Mouse (Mus musculus): Measurements from ENCODE around the gene Tmem191c. TPM values are rescaled to one million over a fixed set of nuclear protein-coding genes. Genes with fewer than 3 reads are reported as not detected.

The Tmem191c gene
- polyA plus RNA-seq, 1 experiment from 2014 or later, result 3.9 TPM

DNA sequence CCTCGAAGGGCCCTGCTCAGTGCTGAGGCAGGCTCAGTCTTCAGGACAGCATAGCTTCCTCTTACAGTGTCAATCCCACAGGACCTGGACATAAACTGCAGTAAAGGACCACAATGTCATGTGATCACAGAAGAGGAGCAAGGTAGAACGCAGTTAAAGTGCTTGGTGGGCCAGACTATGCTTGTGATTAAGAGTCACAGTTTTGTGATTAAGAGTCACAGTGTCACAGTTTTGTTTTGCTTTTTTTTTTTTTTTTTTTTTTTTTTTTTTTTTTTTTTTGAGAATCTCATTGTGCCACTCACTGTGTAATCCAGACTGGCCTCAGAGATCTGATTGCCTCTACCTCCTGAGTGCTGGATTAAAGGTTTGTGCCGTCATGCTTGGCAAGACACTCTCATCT is 9.8 kb upstream of the Tmem191c start:
- no peaks in the 10 kb centered on the region for H3K9me3 ChIP-seq (replicated peaks)
- no peaks in the 10 kb centered on the region for H3K27me3 ChIP-seq
- H3K36me3 ChIP-seq (replicated peaks), result no peaks in the 10 kb centered on the region
- H3K27ac ChIP-seq (replicated peaks), result no peak overlapping the region
- H3K9ac ChIP-seq, result no peak overlapping the region
- no peak overlapping the region for H3K4me2 ChIP-seq
- no peak for ATAC-seq (ENCODE audit: insufficient read depth)
- no peak overlapping the region for H3K4me3 ChIP-seq (replicated peaks)
- 64% methylated on average over 3 of the region's 3 CpGs for WGBS (ENCODE audit: insufficient replicate concordance)
- H3K4me1 ChIP-seq (replicated peaks), result peaks cover 30% of the 10 kb centered on the region

GRCm38 (mm10) chr16:17267937-17268336 is 7.9 kb upstream of the Tmem191c start:
- no peaks in the 10 kb centered on the region for H3K36me3 ChIP-seq (replicated peaks)
- H3K4me3 ChIP-seq (replicated peaks), result no peak overlapping the region
- WGBS (ENCODE audit: insufficient replicate concordance), result 18% methylated on average over 5 of the region's 5 CpGs
- H3K27me3 ChIP-seq, result no peaks in the 10 kb centered on the region
- no peak overlapping the region for H3K4me2 ChIP-seq
- peak; percentile 76 for ATAC-seq (ENCODE audit: insufficient read depth)
- no peaks in the 10 kb centered on the region for H3K9me3 ChIP-seq (replicated peaks)
- H3K9ac ChIP-seq, result no peak overlapping the region
- no peak overlapping the region for H3K27ac ChIP-seq (replicated peaks)
- peaks cover 30% of the 10 kb centered on the region for H3K4me1 ChIP-seq (replicated peaks)

- Histone ChIP-seq H3K27ac (replicated peaks) (no peak overlapping the region), H3K9ac (no peak overlapping the region), H3K4me1 (replicated peaks) (peaks cover 30% of the 10 kb centered on the region), H3K9me3 (replicated peaks) (no peaks in the 10 kb centered on the region), H3K27me3 (peaks cover 5% of the 10 kb centered on the region; the same call in 1 of the 2 replicates), H3K36me3 (replicated peaks) (no peaks in the 10 kb centered on the region), H3K4me3 (replicated peaks) (no peak overlapping the region), H3K4me2 (no peak overlapping the region)
- ATAC-seq (ENCODE audit: insufficient read depth), result peak; percentile 32; the same call in 1 of the 2 replicates
- 32% methylated on average over 5 of the region's 5 CpGs for WGBS (ENCODE audit: insufficient replicate concordance)
Observed at GRCm38 (mm10) chr16:17269872-17270271, 6.0 kb upstream of the Tmem191c start.

DNA sequence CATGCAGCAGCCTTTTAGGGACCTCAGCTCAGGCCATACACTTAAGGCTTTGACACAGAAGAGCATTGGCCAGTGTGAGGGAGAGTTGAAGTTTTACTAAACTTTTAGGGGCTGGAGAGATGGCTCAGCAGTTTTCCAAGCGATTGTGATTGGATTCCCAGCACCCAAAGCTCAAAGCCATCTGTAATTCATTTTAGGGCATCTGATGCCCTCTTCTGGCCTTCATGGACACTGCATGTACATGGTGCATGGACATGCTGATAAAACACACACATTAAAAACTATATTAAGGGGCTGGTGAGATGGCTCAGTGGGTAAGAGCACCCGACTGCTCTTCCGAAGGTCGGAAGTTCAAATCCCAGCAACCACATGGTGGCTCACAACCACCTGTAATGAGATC is 4.8 kb upstream of the Tmem191c start:
- H3K27me3 ChIP-seq, result peaks cover 5% of the 10 kb centered on the region
- ATAC-seq (ENCODE audit: insufficient read depth), result no peak
- H3K27ac ChIP-seq (replicated peaks), result no peak overlapping the region
- H3K36me3 ChIP-seq (replicated peaks), result no peaks in the 10 kb centered on the region
- no peaks in the 10 kb centered on the region for H3K9me3 ChIP-seq (replicated peaks)
- peaks cover 30% of the 10 kb centered on the region for H3K4me1 ChIP-seq (replicated peaks)
- H3K4me2 ChIP-seq, result no peak overlapping the region
- H3K4me3 ChIP-seq (replicated peaks), result no peak overlapping the region
- WGBS (ENCODE audit: insufficient replicate concordance), result 58% methylated on average over 4 of the region's 4 CpGs
- H3K9ac ChIP-seq, result no peak overlapping the region

DNA sequence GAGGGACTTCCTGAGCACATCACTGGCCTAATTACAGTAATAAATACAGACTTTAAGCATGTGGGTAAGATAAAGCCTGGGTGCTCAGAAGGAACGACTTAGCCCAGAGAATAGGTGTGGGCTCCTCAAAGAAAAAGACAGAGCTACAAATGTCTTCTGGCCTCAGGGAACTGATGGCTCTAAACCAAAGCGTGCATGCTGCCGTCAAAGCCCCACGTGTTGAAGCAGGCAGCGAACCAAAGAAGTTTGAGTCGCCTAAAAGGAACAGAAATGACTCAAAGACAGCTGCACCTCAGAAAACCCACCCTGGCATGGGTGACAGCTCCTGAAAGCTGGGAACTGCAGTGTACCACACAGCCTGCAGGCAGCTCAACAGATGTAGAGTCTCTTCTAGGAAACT is 4.0 kb upstream of the Tmem191c start:
- H3K4me1 ChIP-seq (replicated peaks), result peaks cover 37% of the 10 kb centered on the region
- 67% methylated on average over 6 of the region's 6 CpGs for WGBS (ENCODE audit: insufficient replicate concordance)
- no peak for ATAC-seq (ENCODE audit: insufficient read depth)

DNA sequence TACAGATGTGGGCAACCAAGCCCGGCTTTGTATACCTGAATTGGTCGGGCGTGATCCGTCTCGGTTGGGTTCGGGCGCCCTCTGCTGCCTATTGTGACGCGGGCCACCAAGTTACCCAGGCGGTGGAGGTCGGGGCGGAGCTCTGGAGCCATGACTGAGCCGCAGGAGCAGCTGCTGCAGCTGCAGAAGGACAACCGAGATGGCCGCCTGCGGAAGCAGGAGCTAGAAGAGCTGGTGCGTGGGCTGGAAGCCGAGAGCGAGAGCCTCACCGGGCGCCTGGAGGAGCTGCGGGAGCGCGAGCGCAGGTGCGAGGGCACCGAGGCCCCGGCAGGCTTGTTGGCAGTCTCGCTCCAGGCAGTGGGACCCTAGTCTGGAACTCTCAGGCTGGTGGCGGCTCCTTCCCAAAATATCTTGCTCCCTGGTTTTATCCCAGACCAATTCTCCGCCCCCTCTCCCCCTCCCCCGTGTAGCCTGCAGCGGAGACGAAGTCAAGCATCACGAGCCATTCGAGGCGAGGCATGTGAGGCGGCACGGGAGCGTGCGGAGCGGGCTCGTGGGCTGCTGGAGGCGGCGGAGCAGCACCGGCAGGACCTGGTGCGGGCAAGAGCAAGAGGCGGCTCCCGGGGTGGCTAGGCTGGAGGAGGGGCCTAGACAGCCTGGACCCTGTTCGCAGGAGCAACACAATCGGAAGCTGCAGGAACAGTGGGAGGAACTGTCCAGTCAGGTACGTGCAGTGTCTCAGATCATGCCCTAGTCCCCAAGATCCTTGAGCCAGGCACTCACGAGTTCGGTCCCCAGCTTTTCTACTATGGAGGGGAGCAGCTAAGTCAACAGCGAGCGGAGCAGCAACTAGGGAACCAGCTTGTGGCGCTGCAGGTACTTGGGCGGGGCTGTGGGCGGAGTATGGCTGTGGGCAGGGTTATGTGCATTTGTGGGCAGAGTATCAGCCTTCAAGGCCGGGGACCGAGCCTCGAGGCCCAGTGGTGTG is 581 bp downstream of the Tmem191c start:
- Histone ChIP-seq H3K4me2 (peak overlapping the region; percentile 97), H3K4me3 (replicated peaks) (peak overlapping the region; percentile 65), H3K27ac (replicated peaks) (no peak overlapping the region), H3K9ac (peak overlapping the region; percentile 48), H3K36me3 (replicated peaks) (0 out of 2 replicates have a peak, but pooled peaks cover 14% of the 10 kb centered on the region), H3K9me3 (replicated peaks) (no peaks in the 10 kb centered on the region), H3K27me3 (peaks cover 37% of the 10 kb centered on the region), H3K4me1 (replicated peaks) (peaks cover 23% of the 10 kb centered on the region)
- ATAC-seq (ENCODE audit: insufficient read depth), result peak; percentile 79
- WGBS (ENCODE audit: insufficient replicate concordance), result under 1% methylated on average over 62 of the region's 62 CpGs

More for the DNA sequence above, 4.0 kb upstream of the Tmem191c start:
- Histone ChIP-seq H3K4me2 (no peak overlapping the region), H3K9ac (no peak overlapping the region), H3K27me3 (peaks cover 12% of the 10 kb centered on the region), H3K36me3 (replicated peaks) (no peaks in the 10 kb centered on the region), H3K9me3 (replicated peaks) (no peaks in the 10 kb centered on the region), H3K4me3 (replicated peaks) (no peak overlapping the region), H3K27ac (replicated peaks) (no peak overlapping the region)

GRCm38 (mm10) chr16:17277342-17278211 is 1.7 kb downstream of the Tmem191c start:
- Histone ChIP-seq H3K36me3 (replicated peaks) (peaks cover 25% of the 10 kb centered on the region; the same call in 1 of the 2 replicates), H3K9ac (no peak overlapping the region), H3K4me2 (peak overlapping the region; percentile 97), H3K27me3 (peaks cover 37% of the 10 kb centered on the region), H3K9me3 (replicated peaks) (no peaks in the 10 kb centered on the region), H3K27ac (replicated peaks) (no peak overlapping the region), H3K4me3 (replicated peaks) (peak overlapping the region; percentile 65), H3K4me1 (replicated peaks) (peaks cover 23% of the 10 kb centered on the region)
- ATAC-seq (ENCODE audit: insufficient read depth), result no peak
- 6% methylated on average over 61 of the region's 61 CpGs for WGBS (ENCODE audit: insufficient replicate concordance)

DNA sequence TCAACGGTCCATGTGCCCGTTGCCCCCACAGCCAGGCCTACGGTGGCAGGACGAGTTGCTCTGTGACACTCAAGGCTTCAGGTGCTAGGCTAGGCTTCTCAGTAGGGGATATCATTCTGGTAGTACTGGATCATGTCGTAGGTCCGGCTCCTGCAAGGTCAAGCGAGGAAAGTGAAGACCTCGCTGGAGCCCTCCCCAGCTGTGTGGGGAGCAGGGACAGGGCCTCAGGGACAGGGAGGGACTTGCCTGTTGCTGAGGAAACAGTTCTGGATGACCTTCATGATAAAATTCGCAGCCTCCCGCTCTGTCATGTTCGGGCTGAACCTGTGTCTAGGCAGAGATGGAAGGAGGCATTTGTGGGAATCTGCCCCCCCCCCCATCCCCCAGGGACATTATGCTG is 4.6 kb downstream of the Tmem191c start:
- Histone ChIP-seq H3K27ac (replicated peaks) (no peak overlapping the region), H3K36me3 (replicated peaks) (peaks cover 29% of the 10 kb centered on the region; the same call in 1 of the 2 replicates), H3K4me1 (replicated peaks) (peaks cover 23% of the 10 kb centered on the region), H3K9me3 (replicated peaks) (no peaks in the 10 kb centered on the region), H3K4me3 (replicated peaks) (no peak overlapping the region), H3K27me3 (peaks cover 33% of the 10 kb centered on the region), H3K4me2 (no peak overlapping the region), H3K9ac (no peak overlapping the region)
- 79% methylated on average over 11 of the region's 11 CpGs for WGBS (ENCODE audit: insufficient replicate concordance)
- ATAC-seq (ENCODE audit: insufficient read depth), result no peak

- peaks cover 2% of the 10 kb centered on the region for H3K4me1 ChIP-seq (replicated peaks)
- H3K4me3 ChIP-seq (replicated peaks), result no peak overlapping the region
- no peak overlapping the region for H3K4me2 ChIP-seq
- H3K27me3 ChIP-seq, result peaks cover 12% of the 10 kb centered on the region
- H3K36me3 ChIP-seq (replicated peaks), result peaks cover 32% of the 10 kb centered on the region; the same call in 1 of the 2 replicates
- 74% methylated on average over 6 of the region's 6 CpGs for WGBS (ENCODE audit: insufficient replicate concordance)
- H3K9me3 ChIP-seq (replicated peaks), result no peaks in the 10 kb centered on the region
- no peak for ATAC-seq (ENCODE audit: insufficient read depth)
- no peak overlapping the region for H3K27ac ChIP-seq (replicated peaks)
- H3K9ac ChIP-seq, result no peak overlapping the region
Observed at GRCm38 (mm10) chr16:17283151-17283550, 7.3 kb downstream of the Tmem191c start.

- peak; percentile 30; the same call in 1 of the 2 replicates for ATAC-seq (ENCODE audit: insufficient read depth)
- peaks cover 28% of the 10 kb centered on the region for H3K36me3 ChIP-seq (replicated peaks)
Observed at GRCm38 (mm10) chr16:17287103-17287502, 11.2 kb downstream of the Tmem191c start.

GRCm38 (mm10) chr16:17291016-17291415 is 15.1 kb downstream of the Tmem191c start:
- Histone ChIP-seq H3K9me3 (replicated peaks) (no peaks in the 10 kb centered on the region), H3K27me3 (no peaks in the 10 kb centered on the region), H3K36me3 (replicated peaks) (peaks cover 36% of the 10 kb centered on the region), H3K4me1 (replicated peaks) (0 out of 2 replicates have a peak, but pooled peaks cover 3% of the 10 kb centered on the region), H3K4me3 (replicated peaks) (no peak overlapping the region), H3K9ac (no peak overlapping the region), H3K4me2 (no peak overlapping the region), H3K27ac (replicated peaks) (no peak overlapping the region)
- WGBS (ENCODE audit: insufficient replicate concordance), result 75% methylated on average over 2 of the region's 2 CpGs
- ATAC-seq (ENCODE audit: insufficient read depth), result no peak

More at GRCm38 (mm10) chr16:17287103-17287502, 11.2 kb downstream of the Tmem191c start:
- Histone ChIP-seq H3K4me2 (no peak overlapping the region), H3K4me3 (replicated peaks) (no peak overlapping the region), H3K27me3 (no peaks in the 10 kb centered on the region), H3K9ac (no peak overlapping the region), H3K27ac (replicated peaks) (no peak overlapping the region), H3K4me1 (replicated peaks) (no peaks in the 10 kb centered on the region), H3K9me3 (replicated peaks) (no peaks in the 10 kb centered on the region)
- 75% methylated on average over 2 of the region's 2 CpGs for WGBS (ENCODE audit: insufficient replicate concordance)

Data from liver, embryonic 15.5 days (tissue).